8 mouse cellular contexts compared by ENCODE assay signal in the genomic region with DNA sequence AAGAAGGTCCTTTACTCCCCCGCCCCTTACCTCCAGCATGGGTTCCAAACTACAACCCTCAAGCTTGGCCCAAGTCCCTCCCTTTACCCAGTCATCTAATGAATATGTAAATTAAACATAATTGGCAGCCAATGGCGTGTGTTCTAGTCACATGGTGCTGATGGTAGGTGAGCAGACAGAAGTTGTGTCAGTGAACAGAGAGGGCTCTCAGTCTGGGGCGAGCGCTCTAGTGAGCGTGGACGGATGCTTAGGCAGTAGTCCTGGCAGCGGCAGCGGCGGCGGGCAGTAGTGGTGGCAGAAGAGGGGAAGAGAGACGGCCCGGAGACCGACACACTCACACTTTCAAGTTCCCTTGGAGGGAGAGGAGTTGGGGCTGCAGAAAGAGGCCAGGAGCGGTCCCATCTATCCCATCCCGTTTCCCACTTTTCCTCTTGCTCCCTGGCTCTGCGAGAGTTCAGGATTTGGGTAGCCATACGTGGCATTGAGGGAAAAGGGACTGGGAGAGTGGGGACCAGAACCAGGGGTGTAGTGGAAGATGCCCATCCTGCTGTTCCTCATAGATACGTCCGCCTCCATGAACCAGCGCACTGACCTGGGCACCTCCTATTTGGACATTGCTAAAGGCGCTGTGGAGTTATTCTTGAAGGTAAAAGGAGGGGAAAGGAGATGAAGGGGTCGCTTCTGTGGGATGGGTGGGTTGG. TPM values are rescaled to one million over a fixed set of nuclear protein-coding genes. Genes with fewer than 3 reads are reported as not detected.
A peak's percentile ranks its signal among the peaks of the same experiment; 100 is the strongest.
DNase-seq lines count a peak whose midpoint lies in the region; ATAC-seq lines count a peak whose summit lies in the region.

Ints6l (plus strand) TSS at position 187 of the 701 bp plus-strand sequence.

- intact Hi-C loops in gastrocnemius, postnatal 14 days (cut with DNase I; ENCODE audit: low total_unique reads): no loop called here
- intact Hi-C loops in left cerebral cortex, postnatal 10 days (cut with DNase I): no loop called here

- peak; percentile 82 for ATAC-seq in inflammation-experienced regulatory T-cells, adult 6 months
- peak; percentile 87 for ATAC-seq in megakaryocyte-erythroid progenitor cell, adult 5-6 weeks (replicated peaks; ENCODE audit: low FRiP score, low TSS enrichment, poor library complexity, severe bottlenecking)

- DNase-seq in adipocyte (ENCODE audit: low spot score): peak; percentile 57
- peak; percentile 87 for DNase-seq in embryo, embryonic 10 days (ENCODE audit: low spot score)
- peak; percentile 49 for DNase-seq in gastrocnemius, postnatal 14 days
- DNase-seq in left cerebral cortex, postnatal 10 days (ENCODE audit: extremely low spot score in 1 of 2, low spot score in 2 of 2): peak; percentile 70 to 77
- peak; percentile 65 for DNase-seq in right cerebral cortex, postnatal 25 days
- peak; percentile 41 to 63 for DNase-seq in urinary bladder, postnatal 4 days (ENCODE audit: low spot score in 2 of 2)

RNA-seq across cellular contexts. Expression of gene Ints6l, which starts in this region (rescaled TPM):
- 1 to 10 TPM; 5.9 to 6.0 TPM for total RNA-seq in gastrocnemius, postnatal 14 days (2021)
- 10 to 100 TPM; 18.8 to 30.9 (median 27.7) TPM for polyA plus RNA-seq in inflammation-experienced regulatory T-cells, adult 6 months (2017; shearing (Covaris generic))
- total RNA-seq in left cerebral cortex, postnatal 10 days (2021): 10 to 100 TPM; 32.0 to 40.7 TPM
- 53.8 and 58.8 TPM in 2 replicates for total RNA-seq in megakaryocyte-erythroid progenitor cell, adult 5-6 weeks (2014; fragmentation: Nextera tagmentation)
- total RNA-seq in megakaryocyte-erythroid progenitor cell, adult 5-6 weeks (2017): 61.2 and 73.2 TPM in 2 replicates

Comparison
In these comparisons a context has a peak if more than half of its experiments do, and no peak if none do; other contexts are left out.
1. Peak in every context shown above with its lines: DNase-seq and ATAC-seq.
2. RNA of gene Ints6l (total RNA-seq): 53.8 to 73.2 TPM in megakaryocyte-erythroid progenitor cell, adult 5-6 weeks and 32.0 to 40.7 TPM in left cerebral cortex, postnatal 10 days; 5.9 to 6.0 TPM in gastrocnemius, postnatal 14 days; every median in the first group is over 4 times any median in the second.